Mouse (Mus musculus): ENCODE measurements around the gene Efcab14. TPM values are rescaled to one million over a fixed set of nuclear protein-coding genes. Genes with fewer than 3 reads are reported as not detected.
A peak's percentile ranks its signal among the peaks of the same experiment; 100 is the strongest.

Gene Efcab14
- polyA plus RNA-seq, 1 experiment = 27.9 TPM

GRCm38 (mm10) chr4:115785511-115786034 is 48.0 kb downstream of the Efcab14 start:
- 33% methylated on average over 7 of the region's 7 CpGs for WGBS
- H3K36me3 ChIP-seq (ENCODE audit: control insufficient read depth, insufficient read depth, low read length) = peaks cover 4% of the 10 kb centered on the region; the same call in 1 of the 2 replicates
- no peaks in the 10 kb centered on the region for H3K27me3 ChIP-seq (replicated peaks; ENCODE audit: control insufficient read depth, insufficient read depth, low read length)
- DNase-seq = peak; percentile 22
- H3K27ac ChIP-seq (ENCODE audit: insufficient read depth, low read depth, low read length) = peak overlapping the region; percentile 44; the same call in 1 of the 2 replicates
- peaks cover 4% of the 10 kb centered on the region; the same call in 1 of the 2 replicates for H3K4me1 ChIP-seq (ENCODE audit: control insufficient read depth, insufficient read depth, low read length)
- no peak for TF ChIP-seq POLR2A (IDR thresholded peaks at IDR 0.05; ENCODE audit: low read depth, low read length)
- TF ChIP-seq CTCF (conservative IDR thresholded peaks at IDR 0.05; ENCODE audit: insufficient read depth, insufficient read length, low read depth, low read length) = no peak
- peak overlapping the region; percentile 86 for H3K4me3 ChIP-seq (ENCODE audit: insufficient read depth, low read depth, low read length)

DNA sequence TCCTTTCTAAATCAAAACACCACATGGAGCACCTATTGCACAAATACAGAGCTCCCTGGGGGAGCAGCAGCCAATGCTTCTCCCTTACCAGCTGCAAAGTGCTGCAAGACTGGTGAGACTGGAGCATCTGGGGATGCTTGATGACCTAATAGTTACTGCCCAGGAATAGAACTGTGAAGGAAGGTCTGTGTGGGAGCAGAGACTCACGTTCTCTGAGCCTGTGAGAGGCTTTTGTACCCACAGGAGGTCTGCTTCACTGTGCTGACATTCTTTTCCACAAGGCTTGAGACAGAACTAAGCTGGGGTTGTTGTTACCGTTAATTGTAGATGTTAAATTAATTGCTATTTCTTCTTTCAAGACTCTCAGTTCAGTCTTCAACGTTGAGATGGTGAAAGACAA is 53.3 kb downstream of the Efcab14 start:
- DNase-seq = no peak
- no peak overlapping the region for H3K27ac ChIP-seq (ENCODE audit: insufficient read depth, low read depth, low read length)
- WGBS = 67% methylated on average over 3 of the region's 3 CpGs
- H3K4me1 ChIP-seq (ENCODE audit: control insufficient read depth, insufficient read depth, low read length) = peaks cover 1% of the 10 kb centered on the region; the same call in 1 of the 2 replicates
- peaks cover 9% of the 10 kb centered on the region for H3K36me3 ChIP-seq (ENCODE audit: control insufficient read depth, insufficient read depth, low read length)
- TF ChIP-seq CTCF (conservative IDR thresholded peaks at IDR 0.05; ENCODE audit: insufficient read depth, insufficient read length, low read depth, low read length) (no peak), POLR2A (IDR thresholded peaks at IDR 0.05; ENCODE audit: low read depth, low read length) (no peak)
- no peak overlapping the region for H3K4me3 ChIP-seq (ENCODE audit: insufficient read depth, low read depth, low read length)
- H3K27me3 ChIP-seq (replicated peaks; ENCODE audit: control insufficient read depth, insufficient read depth, low read length) = no peaks in the 10 kb centered on the region

GRCm38 (mm10) chr4:115795360-115795759 is 57.8 kb downstream of the Efcab14 start:
- Histone ChIP-seq H3K27me3 (replicated peaks; ENCODE audit: control insufficient read depth, insufficient read depth, low read length) (no peaks in the 10 kb centered on the region), H3K4me1 (ENCODE audit: control insufficient read depth, insufficient read depth, low read length) (no peaks in the 10 kb centered on the region), H3K4me3 (ENCODE audit: insufficient read depth, low read depth, low read length) (no peak overlapping the region), H3K27ac (ENCODE audit: insufficient read depth, low read depth, low read length) (no peak overlapping the region), H3K36me3 (ENCODE audit: control insufficient read depth, insufficient read depth, low read length) (peaks cover 12% of the 10 kb centered on the region)
- DNase-seq = no peak
- TF ChIP-seq CTCF (conservative IDR thresholded peaks at IDR 0.05; ENCODE audit: insufficient read depth, insufficient read length, low read depth, low read length) (no peak), POLR2A (IDR thresholded peaks at IDR 0.05; ENCODE audit: low read depth, low read length) (no peak)
- WGBS = 65% methylated on average over 3 of the region's 3 CpGs

- Histone ChIP-seq H3K27ac (ENCODE audit: insufficient read depth, low read depth, low read length) (no peak overlapping the region), H3K4me3 (ENCODE audit: insufficient read depth, low read depth, low read length) (no peak overlapping the region), H3K36me3 (ENCODE audit: control insufficient read depth, insufficient read depth, low read length) (peaks cover 12% of the 10 kb centered on the region), H3K27me3 (replicated peaks; ENCODE audit: control insufficient read depth, insufficient read depth, low read length) (no peaks in the 10 kb centered on the region), H3K4me1 (ENCODE audit: control insufficient read depth, insufficient read depth, low read length) (no peaks in the 10 kb centered on the region)
- TF ChIP-seq CTCF (conservative IDR thresholded peaks at IDR 0.05; ENCODE audit: insufficient read depth, insufficient read length, low read depth, low read length) = no peak
- TF ChIP-seq POLR2A (IDR thresholded peaks at IDR 0.05; ENCODE audit: low read depth, low read length) = no peak
- WGBS = 75% methylated on average over 3 of the region's 3 CpGs
- no peak for DNase-seq
Observed at GRCm38 (mm10) chr4:115799981-115800380, 62.4 kb downstream of the Efcab14 start.

DNA sequence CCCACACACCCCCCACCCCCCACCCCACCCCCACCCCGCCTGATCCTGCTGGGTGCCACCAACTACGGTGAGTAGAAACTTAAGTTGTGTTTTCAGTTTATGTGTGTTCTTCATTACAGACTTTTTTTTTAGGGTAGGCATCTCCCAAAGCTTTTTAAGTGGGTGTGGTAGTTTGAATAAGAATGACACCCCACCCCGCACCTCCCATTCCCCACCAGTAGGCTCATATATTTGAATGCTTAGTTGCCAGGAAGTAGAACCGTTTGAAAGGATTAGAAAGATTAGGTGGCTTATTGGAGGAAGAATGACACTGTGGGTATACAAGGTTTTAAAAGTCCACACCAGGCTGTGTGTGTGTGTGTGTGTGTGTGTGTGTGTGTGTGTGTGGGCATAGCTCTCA is 74.8 kb downstream of the Efcab14 start:
- WGBS = 91% methylated on average over 4 of the region's 4 CpGs
- DNase-seq = no peak
- H3K4me3 ChIP-seq (ENCODE audit: insufficient read depth, low read depth, low read length) = no peak overlapping the region
- no peak for TF ChIP-seq POLR2A (IDR thresholded peaks at IDR 0.05; ENCODE audit: low read depth, low read length)
- no peak for TF ChIP-seq CTCF (conservative IDR thresholded peaks at IDR 0.05; ENCODE audit: insufficient read depth, insufficient read length, low read depth, low read length)
- H3K4me1 ChIP-seq (ENCODE audit: control insufficient read depth, insufficient read depth, low read length) = no peaks in the 10 kb centered on the region
- no peak overlapping the region for H3K27ac ChIP-seq (ENCODE audit: insufficient read depth, low read depth, low read length)
- no peaks in the 10 kb centered on the region; the same call in 1 of the 2 replicates for H3K36me3 ChIP-seq (ENCODE audit: control insufficient read depth, insufficient read depth, low read length)
- H3K27me3 ChIP-seq (replicated peaks; ENCODE audit: control insufficient read depth, insufficient read depth, low read length) = no peaks in the 10 kb centered on the region

DNA sequence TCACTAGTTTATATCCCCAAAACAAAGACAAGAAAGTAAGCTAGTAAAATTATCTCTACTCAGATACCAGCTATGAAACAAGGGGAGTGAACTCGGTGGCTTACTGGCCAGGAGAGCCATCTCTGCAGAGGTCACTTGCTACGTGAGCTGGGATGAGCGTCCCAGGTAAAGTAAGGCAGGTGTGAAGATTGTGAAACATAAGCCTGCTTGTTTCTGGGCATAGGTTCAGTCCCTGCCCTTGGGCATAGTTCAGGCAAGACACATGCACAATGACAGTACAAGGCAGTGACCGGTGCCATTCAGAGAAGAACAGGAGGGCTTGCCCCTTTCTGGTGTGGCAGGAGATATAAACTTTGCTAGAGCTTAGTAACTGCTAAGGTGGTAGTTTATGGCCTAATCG is 78.1 kb downstream of the Efcab14 start:
- TF ChIP-seq CTCF (conservative IDR thresholded peaks at IDR 0.05; ENCODE audit: insufficient read depth, insufficient read length, low read depth, low read length) = no peak
- TF ChIP-seq POLR2A (IDR thresholded peaks at IDR 0.05; ENCODE audit: low read depth, low read length) = no peak
- no peak for DNase-seq
- H3K27ac ChIP-seq (ENCODE audit: insufficient read depth, low read depth, low read length) = no peak overlapping the region
- H3K4me3 ChIP-seq (ENCODE audit: insufficient read depth, low read depth, low read length) = no peak overlapping the region
- 93% methylated on average over 5 of the region's 5 CpGs for WGBS
- H3K27me3 ChIP-seq (replicated peaks; ENCODE audit: control insufficient read depth, insufficient read depth, low read length) = no peaks in the 10 kb centered on the region
- no peaks in the 10 kb centered on the region; the same call in 1 of the 2 replicates for H3K36me3 ChIP-seq (ENCODE audit: control insufficient read depth, insufficient read depth, low read length)
- H3K4me1 ChIP-seq (ENCODE audit: control insufficient read depth, insufficient read depth, low read length) = no peaks in the 10 kb centered on the region

- no peak for DNase-seq
- Histone ChIP-seq H3K27ac (ENCODE audit: insufficient read depth, low read depth, low read length) (no peak overlapping the region), H3K4me1 (ENCODE audit: control insufficient read depth, insufficient read depth, low read length) (no peaks in the 10 kb centered on the region), H3K36me3 (ENCODE audit: control insufficient read depth, insufficient read depth, low read length) (no peaks in the 10 kb centered on the region), H3K4me3 (ENCODE audit: insufficient read depth, low read depth, low read length) (no peak overlapping the region), H3K27me3 (replicated peaks; ENCODE audit: control insufficient read depth, insufficient read depth, low read length) (no peaks in the 10 kb centered on the region)
- TF ChIP-seq CTCF (conservative IDR thresholded peaks at IDR 0.05; ENCODE audit: insufficient read depth, insufficient read length, low read depth, low read length) (no peak), POLR2A (IDR thresholded peaks at IDR 0.05; ENCODE audit: low read depth, low read length) (no peak)
- WGBS = 76% methylated on average over 3 of the region's 3 CpGs
Observed at GRCm38 (mm10) chr4:115820199-115820598, 82.7 kb downstream of the Efcab14 start.

All from kidney, adult 2 months (tissue).